Mouse (Mus musculus) heart, adult 8-10 months (tissue): ENCODE results near the gene Igsf10. TPM values are rescaled to one million over a fixed set of nuclear protein-coding genes. Genes with fewer than 3 reads are reported as not detected.

Experiments
- DNase-seq: peaks from one replicate; pipeline ENCODE4 v3.0.0; 2022; ENCODE audit warnings: low spot score
- total RNA-seq, 4 experiments: library from RNA; stranded (reverse); gene quantifications; 2 replicates each; pipeline ENCODE4 v1.2.4; 2022

The Igsf10 gene
- total RNA-seq, 4 experiments from 2014 or later = 1.2 to 1.6 (median 1.4) TPM

- DNase-seq = no peak
Observed at GRCm38 (mm10) chr3:59293437-59294199, 50.6 kb downstream of the Igsf10 start.

DNA sequence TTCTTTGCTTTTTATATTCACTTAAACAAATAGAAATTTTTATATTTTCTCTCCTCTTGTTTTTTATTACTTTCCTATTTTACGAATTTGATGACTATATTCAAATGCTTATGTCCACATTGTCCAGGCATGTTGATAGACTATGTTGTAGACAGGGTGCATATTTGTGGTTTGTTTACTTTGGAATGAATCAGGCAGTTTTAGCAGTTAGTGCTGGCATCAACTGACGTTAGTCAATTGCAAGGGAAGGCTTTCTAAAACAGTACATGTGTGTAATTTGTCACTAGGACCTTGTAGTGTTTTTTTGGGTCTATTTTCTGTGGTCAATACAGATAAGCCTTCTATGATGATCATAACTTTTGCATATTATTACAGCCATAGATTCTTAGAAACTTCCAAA, 53.6 kb downstream of the Igsf10 start:
- no peak for DNase-seq

DNA sequence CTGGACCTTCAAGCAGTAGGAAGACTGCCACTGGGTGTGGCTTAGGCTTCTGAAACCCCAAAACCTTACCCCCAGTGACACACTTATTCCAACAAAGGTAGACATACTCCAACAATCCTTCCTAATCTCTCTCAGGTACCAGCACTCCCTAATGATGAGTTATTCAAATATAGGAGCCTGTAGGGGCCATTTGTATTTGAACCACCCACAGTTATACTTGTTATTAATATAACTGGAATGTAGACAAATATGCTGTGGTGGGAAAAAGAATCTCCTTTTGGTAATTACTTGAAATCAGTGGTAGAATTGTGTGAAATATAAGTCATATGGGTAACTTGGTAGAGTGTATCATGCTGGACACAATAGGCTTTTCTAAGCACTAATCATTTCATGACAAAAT, 65.6 kb downstream of the Igsf10 start:
- no peak for DNase-seq

GRCm38 (mm10) chr3:59278254-59278533, 66.0 kb downstream of the Igsf10 start:
- DNase-seq = no peak

DNA sequence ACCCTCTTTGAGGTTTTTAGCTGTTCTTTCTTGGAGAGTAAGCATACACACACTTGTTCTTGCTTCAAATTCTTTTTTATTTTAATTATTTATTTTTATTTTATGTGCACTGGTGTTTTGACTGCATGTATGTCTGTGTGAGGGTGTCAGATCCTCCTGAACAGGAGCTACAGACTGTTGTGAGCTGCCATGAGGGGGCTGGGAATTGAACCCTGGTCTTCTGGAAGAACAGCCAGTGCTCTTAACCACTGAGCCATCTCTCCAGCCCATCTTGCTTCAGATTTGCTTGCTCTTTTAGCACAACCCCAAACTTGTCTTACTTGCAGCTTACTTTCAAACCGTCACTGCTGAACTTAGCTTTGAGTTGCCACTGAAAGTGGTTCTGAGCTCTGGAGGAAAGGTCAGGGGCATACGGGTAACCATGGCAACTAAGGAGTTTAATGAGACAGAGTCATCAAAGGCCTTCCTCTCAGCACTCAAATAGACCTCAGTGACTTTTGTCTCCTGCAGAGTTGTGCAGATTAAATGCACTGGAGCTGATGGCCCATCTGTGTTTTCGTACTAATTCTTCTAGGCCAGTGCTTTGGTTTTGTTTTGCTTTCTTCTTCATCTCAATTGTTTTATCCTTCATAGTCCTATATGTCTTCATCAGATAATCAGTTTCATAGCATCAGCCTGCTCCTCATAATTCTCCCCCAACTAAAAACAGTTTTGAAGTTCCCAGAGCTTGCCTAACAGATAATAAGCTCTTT, 66.5 kb downstream of the Igsf10 start:
- DNase-seq = no peak

GRCm38 (mm10) chr3:59270811-59271210, 73.4 kb downstream of the Igsf10 start:
- DNase-seq = no peak

Other genes with a start within 250 kb of the Igsf10 start
- under 1 TPM in 2 of 4 experiments, not detected in 2; 0.13 to 0.23 TPM for gene Gpr171, start 242.6 kb downstream of the Igsf10 start, total RNA-seq
- gene P2ry14, start 190.8 kb downstream of the Igsf10 start, total RNA-seq = 1 to 10 TPM; 2.0 to 4.6 (median 2.9) TPM
- gene Gpr87, start 149.3 kb downstream of the Igsf10 start, total RNA-seq = not detected
- gene P2ry13, start 133.5 kb downstream of the Igsf10 start, total RNA-seq = 1 to 10 TPM in 1 of 4 experiments, under 1 TPM in 3; 0.49 to 1.4 (median 0.76) TPM
- gene P2ry12, start 81.5 kb downstream of the Igsf10 start, total RNA-seq = 1 to 10 TPM; 1.2 to 5.1 (median 4.4) TPM